Mouse (Mus musculus): Measurements from ENCODE around the gene Des. TPM values are rescaled to one million over a fixed set of nuclear protein-coding genes. Genes with fewer than 3 reads are reported as not detected.

The Des gene
- polyA plus RNA-seq, 1 experiment from 2014 or later: 13.8 TPM

GRCm38 (mm10) chr1:75387469-75387928, 27.4 kb downstream of the Des start:
- peaks cover 57% of the 10 kb centered on the region for H3K4me1 ChIP-seq
- H3K27me3 ChIP-seq: peaks cover 59% of the 10 kb centered on the region
- ATAC-seq (ENCODE audit: insufficient number of reproducible peaks, insufficient read depth, low FRiP score, low TSS enrichment, low read depth): no peak
- H3K9me3 ChIP-seq: no peaks in the 10 kb centered on the region
- peak overlapping the region; percentile 40 for H3K4me3 ChIP-seq
- peak overlapping the region; percentile 68 for H3K9ac ChIP-seq
- no peak overlapping the region for H3K27ac ChIP-seq
- peaks cover 11% of the 10 kb centered on the region for H3K36me3 ChIP-seq
- 28% methylated on average over 7 of the region's 7 CpGs for WGBS
- peak overlapping the region; percentile 67 for H3K4me2 ChIP-seq

GRCm38 (mm10) chr1:75387929-75388897, 28.1 kb downstream of the Des start:
- H3K9ac ChIP-seq: peak overlapping the region; percentile 68
- no peaks in the 10 kb centered on the region for H3K9me3 ChIP-seq
- ATAC-seq (ENCODE audit: insufficient number of reproducible peaks, insufficient read depth, low FRiP score, low TSS enrichment, low read depth): 0 out of 2 replicates have a peak, but pooled peaks have one; percentile 11
- peak overlapping the region; percentile 40 for H3K4me3 ChIP-seq
- WGBS: 5% methylated on average over 94 of the region's 94 CpGs
- peaks cover 16% of the 10 kb centered on the region for H3K36me3 ChIP-seq
- H3K27me3 ChIP-seq: peaks cover 54% of the 10 kb centered on the region
- no peak overlapping the region for H3K27ac ChIP-seq
- peaks cover 56% of the 10 kb centered on the region for H3K4me1 ChIP-seq
- H3K4me2 ChIP-seq: peak overlapping the region; percentile 67

- Histone ChIP-seq H3K4me1 (peaks cover 58% of the 10 kb centered on the region), H3K27ac (no peak overlapping the region), H3K4me2 (peak overlapping the region; percentile 67), H3K27me3 (peaks cover 54% of the 10 kb centered on the region), H3K9me3 (no peaks in the 10 kb centered on the region), H3K9ac (peak overlapping the region; percentile 68), H3K4me3 (peak overlapping the region; percentile 40), H3K36me3 (peaks cover 17% of the 10 kb centered on the region)
- 27% methylated on average over 23 of the region's 23 CpGs for WGBS
- no peak for ATAC-seq (ENCODE audit: insufficient number of reproducible peaks, insufficient read depth, low FRiP score, low TSS enrichment, low read depth)
These were observed 28.9 kb downstream of the Des start for GRCm38 (mm10) chr1:75388898-75389515.

GRCm38 (mm10) chr1:75393139-75393538, 33.0 kb downstream of the Des start:
- no peak for ATAC-seq (ENCODE audit: insufficient number of reproducible peaks, insufficient read depth, low FRiP score, low TSS enrichment, low read depth)
- no peak overlapping the region for H3K4me3 ChIP-seq
- peaks cover 18% of the 10 kb centered on the region for H3K27me3 ChIP-seq
- peak overlapping the region; percentile 16; the same call in 1 of the 2 replicates for H3K27ac ChIP-seq
- H3K36me3 ChIP-seq: peaks cover 29% of the 10 kb centered on the region
- WGBS: 49% methylated on average over 9 of the region's 9 CpGs
- no peak overlapping the region for H3K4me2 ChIP-seq
- H3K9ac ChIP-seq: peak overlapping the region; percentile 36; the same call in 1 of the 2 replicates
- no peaks in the 10 kb centered on the region for H3K9me3 ChIP-seq
- peaks cover 23% of the 10 kb centered on the region for H3K4me1 ChIP-seq

GRCm38 (mm10) chr1:75393846-75394245, 33.7 kb downstream of the Des start:
- H3K4me1 ChIP-seq: peaks cover 23% of the 10 kb centered on the region
- H3K36me3 ChIP-seq: peaks cover 29% of the 10 kb centered on the region
- no peak overlapping the region for H3K27ac ChIP-seq
- ATAC-seq (ENCODE audit: insufficient number of reproducible peaks, insufficient read depth, low FRiP score, low TSS enrichment, low read depth): no peak
- 91% methylated on average over 3 of the region's 3 CpGs for whole genome bisulfite sequencing
- H3K4me2 ChIP-seq: no peak overlapping the region
- peak overlapping the region; percentile 36; the same call in 1 of the 2 replicates for H3K9ac ChIP-seq
- peaks cover 10% of the 10 kb centered on the region for H3K27me3 ChIP-seq
- no peaks in the 10 kb centered on the region for H3K9me3 ChIP-seq
- H3K4me3 ChIP-seq: no peak overlapping the region

- Histone ChIP-seq H3K27ac (peak overlapping the region; percentile 70), H3K4me1 (peaks cover 26% of the 10 kb centered on the region), H3K4me2 (peak overlapping the region; percentile 49; the same call in 1 of the 2 replicates), H3K9me3 (no peaks in the 10 kb centered on the region), H3K9ac (0 out of 2 replicates have a peak overlapping the region, but pooled peaks have one; percentile 38), H3K4me3 (no peak overlapping the region), H3K36me3 (peaks cover 46% of the 10 kb centered on the region), H3K27me3 (no peaks in the 10 kb centered on the region)
- ATAC-seq (ENCODE audit: insufficient number of reproducible peaks, insufficient read depth, low FRiP score, low TSS enrichment, low read depth): no peak
- 7% methylated on average over 9 of the region's 9 CpGs for WGBS
These were observed 38.8 kb downstream of the Des start for GRCm38 (mm10) chr1:75398761-75399402.

GRCm38 (mm10) chr1:75399755-75400492, 39.8 kb downstream of the Des start:
- peak overlapping the region; percentile 70 for H3K27ac ChIP-seq
- H3K27me3 ChIP-seq: no peaks in the 10 kb centered on the region
- H3K9ac ChIP-seq: peak overlapping the region; percentile 37; the same call in 1 of the 2 replicates
- peak overlapping the region; percentile 49 for H3K4me2 ChIP-seq
- H3K9me3 ChIP-seq: no peaks in the 10 kb centered on the region
- ATAC-seq (ENCODE audit: insufficient number of reproducible peaks, insufficient read depth, low FRiP score, low TSS enrichment, low read depth): peak; percentile 79
- peak overlapping the region; percentile 12 for H3K4me3 ChIP-seq
- 7% methylated on average over 15 of the region's 15 CpGs for WGBS
- peaks cover 26% of the 10 kb centered on the region for H3K4me1 ChIP-seq
- H3K36me3 ChIP-seq: peaks cover 49% of the 10 kb centered on the region

- no peaks in the 10 kb centered on the region for H3K27me3 ChIP-seq
- H3K4me3 ChIP-seq: peak overlapping the region; percentile 12; the same call in 1 of the 2 replicates
- H3K9me3 ChIP-seq: no peaks in the 10 kb centered on the region
- H3K9ac ChIP-seq: 0 out of 2 replicates have a peak overlapping the region, but pooled peaks have one; percentile 37
- 40% methylated on average over 6 of the region's 6 CpGs for WGBS
- H3K36me3 ChIP-seq: peaks cover 51% of the 10 kb centered on the region
- no peak; the same call in 1 of the 2 replicates for ATAC-seq (ENCODE audit: insufficient number of reproducible peaks, insufficient read depth, low FRiP score, low TSS enrichment, low read depth)
- H3K4me2 ChIP-seq: peak overlapping the region; percentile 49
- peak overlapping the region; percentile 70; the same call in 1 of the 2 replicates for H3K27ac ChIP-seq
- peaks cover 26% of the 10 kb centered on the region for H3K4me1 ChIP-seq
These were observed 40.5 kb downstream of the Des start for GRCm38 (mm10) chr1:75400493-75401115.

- Histone ChIP-seq H3K9ac (no peak overlapping the region), H3K27ac (no peak overlapping the region), H3K4me2 (no peak overlapping the region), H3K4me3 (no peak overlapping the region), H3K27me3 (no peaks in the 10 kb centered on the region), H3K4me1 (peaks cover 2% of the 10 kb centered on the region), H3K36me3 (peaks cover 66% of the 10 kb centered on the region), H3K9me3 (no peaks in the 10 kb centered on the region)
- ATAC-seq (ENCODE audit: insufficient number of reproducible peaks, insufficient read depth, low FRiP score, low TSS enrichment, low read depth): no peak
- 87% methylated on average over 3 of the region's 3 CpGs for whole genome bisulfite sequencing
These were observed 45.4 kb downstream of the Des start for GRCm38 (mm10) chr1:75405547-75405946.

- 93% methylated on average over 15 of the region's 15 CpGs for WGBS
- H3K4me1 ChIP-seq: no peaks in the 10 kb centered on the region
- H3K4me2 ChIP-seq: no peak overlapping the region
- no peak overlapping the region for H3K4me3 ChIP-seq
- ATAC-seq (ENCODE audit: insufficient number of reproducible peaks, insufficient read depth, low FRiP score, low TSS enrichment, low read depth): no peak
- H3K27me3 ChIP-seq: no peaks in the 10 kb centered on the region
- H3K9ac ChIP-seq: no peak overlapping the region
- no peaks in the 10 kb centered on the region for H3K9me3 ChIP-seq
- peaks cover 67% of the 10 kb centered on the region for H3K36me3 ChIP-seq
- no peak overlapping the region for H3K27ac ChIP-seq
These were observed 46.0 kb downstream of the Des start for GRCm38 (mm10) chr1:75406173-75406572.

Measured in embryonic facial prominence, embryonic 13.5 days (tissue).